Mouse (Mus musculus): ENCODE results near the gene Hs3st5.
A peak's percentile ranks its signal among the peaks of the same experiment; 100 is the strongest.
"Not testable (repeated sequence)": the region's sequence is repeated elsewhere in the genome, so short reads cannot be mapped to it uniquely, and the experiment has no call there.

The Hs3st5 gene

DNA sequence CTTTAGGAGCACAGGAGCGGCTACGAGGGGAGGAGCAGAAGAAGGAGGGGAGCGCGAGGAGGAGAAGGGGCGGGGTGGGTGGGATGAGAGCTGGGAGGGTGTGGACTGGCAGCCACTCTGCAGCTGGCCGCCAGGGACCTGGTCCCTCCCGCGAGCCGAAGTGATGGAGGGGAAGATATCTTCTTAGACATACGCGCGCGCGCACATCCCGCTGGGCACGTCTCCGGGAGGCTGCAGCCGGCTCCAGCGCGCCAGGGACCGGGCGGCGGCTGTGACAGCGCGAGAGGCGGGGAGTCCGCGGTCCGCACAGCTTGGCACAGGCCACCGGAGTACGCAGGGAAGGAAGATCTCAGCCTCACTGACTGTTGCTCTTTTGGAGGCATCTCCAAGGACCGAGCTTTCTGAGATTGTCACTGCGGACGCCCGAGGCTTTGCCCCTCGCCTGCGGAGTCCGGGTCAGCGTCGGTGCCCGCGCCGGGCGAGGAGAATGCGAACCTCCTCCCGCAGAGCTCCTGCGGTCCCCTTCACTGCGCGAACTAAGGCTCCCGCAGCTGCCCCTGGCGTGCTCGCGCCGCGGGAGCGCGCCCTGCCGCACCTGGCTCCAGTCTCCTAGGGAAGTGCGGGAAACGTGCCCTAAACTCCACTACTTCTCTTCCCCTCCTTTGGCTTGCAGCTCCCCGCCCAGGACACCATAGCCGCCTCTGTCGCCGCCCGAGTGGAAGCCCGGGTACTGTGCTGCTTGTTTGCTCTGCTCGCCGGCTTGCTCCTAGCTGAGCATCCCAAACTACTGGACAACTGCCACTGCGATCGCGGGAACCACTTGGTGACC lies at the start of gene Hs3st5:
Hs3st5 (plus strand) TSS at position 88 of the 829 bp plus-strand sequence.
- peak; percentile 12 for DNase-seq (ENCODE audit: low spot score)

DNA sequence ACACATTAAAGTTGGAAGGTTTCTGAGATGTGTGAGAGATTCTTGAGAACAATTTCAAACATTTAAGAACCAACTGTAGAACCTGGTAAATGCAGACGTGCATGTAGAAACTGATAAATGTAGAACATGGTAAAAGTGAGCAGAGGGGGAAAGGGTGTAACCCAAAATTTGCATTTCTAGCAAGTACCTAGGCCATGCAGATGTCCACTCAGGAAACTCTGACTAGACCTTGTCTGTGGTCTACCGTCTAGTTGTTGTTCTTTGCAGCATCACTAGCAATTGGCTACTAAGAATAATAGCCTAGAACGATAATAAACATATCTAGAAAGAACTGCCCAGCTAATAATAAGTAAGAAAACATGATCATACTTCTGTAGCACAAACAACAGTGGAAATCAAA lies 38.0 kb upstream of the Hs3st5 start:
- DNase-seq (ENCODE audit: low spot score) = no peak

DNA sequence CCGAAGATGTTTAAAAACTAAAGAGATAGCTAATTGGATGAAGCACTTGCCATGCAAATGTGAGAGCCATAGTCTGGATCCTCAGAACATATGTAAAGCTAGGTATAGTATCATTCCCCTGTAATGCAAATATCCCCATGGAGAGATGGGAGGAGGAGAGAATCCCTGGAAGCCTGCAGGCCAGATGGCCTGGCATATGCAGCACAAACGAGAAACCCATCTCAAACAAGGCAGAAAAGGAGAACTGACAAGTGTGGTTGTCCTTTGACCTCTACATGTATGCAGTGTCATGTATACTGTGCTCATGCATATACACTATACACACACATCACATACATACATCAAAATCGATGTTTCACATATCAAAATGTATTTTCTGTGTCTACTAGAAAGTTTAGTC lies 35.5 kb upstream of the Hs3st5 start:
- DNase-seq (ENCODE audit: low spot score) = no peak

DNA sequence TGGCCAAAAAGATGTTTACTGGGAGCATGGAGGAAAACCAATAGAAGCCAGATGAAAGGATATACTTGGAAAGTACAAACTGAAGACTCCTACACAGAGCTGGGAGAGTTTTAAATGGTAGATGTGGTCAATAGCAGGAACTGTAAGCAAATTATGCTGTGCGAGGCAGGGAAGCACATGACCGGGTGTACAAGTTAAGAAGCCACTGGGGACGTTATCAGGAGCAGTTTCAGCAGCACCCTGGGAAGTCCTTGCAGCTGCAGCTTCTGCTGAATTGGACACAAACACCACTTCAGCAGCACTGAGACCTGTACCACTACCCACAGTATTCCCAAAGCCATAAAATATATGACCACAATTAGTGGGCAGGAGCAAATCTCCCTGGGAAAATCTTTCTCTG lies 31.8 kb upstream of the Hs3st5 start:
- no peak for DNase-seq (ENCODE audit: low spot score)

DNA sequence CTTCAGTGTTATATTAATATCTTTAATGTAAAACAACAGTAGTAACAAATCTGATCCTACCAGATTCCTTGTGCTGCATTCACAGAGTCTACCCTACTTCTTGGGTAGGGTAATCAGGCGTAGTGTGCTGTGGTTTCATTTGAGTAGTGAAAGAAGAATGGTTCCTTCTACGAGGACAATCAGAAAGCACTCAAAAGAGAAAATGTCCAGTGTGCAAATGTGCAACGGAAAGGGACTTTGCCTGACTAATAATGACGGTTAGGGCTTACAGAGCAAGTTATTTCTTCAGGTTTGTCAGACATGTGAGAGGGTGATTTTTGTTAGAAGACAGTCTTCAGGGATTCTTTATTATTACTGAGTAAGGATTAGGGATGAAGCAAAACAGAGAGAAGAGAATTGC lies 29.1 kb upstream of the Hs3st5 start:
- DNase-seq (ENCODE audit: low spot score) = no peak

GRCm38 (mm10) chr10:36483362-36483761 lies 23.3 kb upstream of the Hs3st5 start:
- DNase-seq (ENCODE audit: low spot score) = no peak

GRCm38 (mm10) chr10:36484011-36484410 lies 22.6 kb upstream of the Hs3st5 start:
- DNase-seq (ENCODE audit: low spot score) = no peak

- no peak for DNase-seq (ENCODE audit: low spot score)
Observed at GRCm38 (mm10) chr10:36484728-36485300, 21.8 kb upstream of the Hs3st5 start.

DNA sequence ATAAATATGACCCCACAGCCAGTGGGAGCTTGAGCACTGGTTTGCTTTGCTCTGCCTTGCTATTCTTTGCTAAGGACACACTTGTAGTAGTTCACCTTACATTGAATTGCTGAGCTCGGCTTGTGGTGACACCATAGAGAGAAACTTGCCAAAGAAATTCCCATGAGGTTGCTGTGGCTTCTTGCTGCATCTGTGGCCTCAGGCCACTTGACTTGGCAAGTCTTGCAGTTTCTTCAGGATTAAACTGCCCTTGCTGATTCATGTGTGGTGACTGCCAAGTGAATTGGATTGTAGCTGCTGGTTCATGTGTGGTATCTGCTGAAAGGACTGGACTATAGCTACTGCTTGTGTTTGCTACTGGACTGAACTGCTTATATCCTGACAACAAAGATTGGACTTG lies 13.0 kb upstream of the Hs3st5 start:
- no peak for DNase-seq (ENCODE audit: low spot score)

GRCm38 (mm10) chr10:36499713-36500112 lies 6.9 kb upstream of the Hs3st5 start:
- no peak for DNase-seq (ENCODE audit: low spot score)

DNA sequence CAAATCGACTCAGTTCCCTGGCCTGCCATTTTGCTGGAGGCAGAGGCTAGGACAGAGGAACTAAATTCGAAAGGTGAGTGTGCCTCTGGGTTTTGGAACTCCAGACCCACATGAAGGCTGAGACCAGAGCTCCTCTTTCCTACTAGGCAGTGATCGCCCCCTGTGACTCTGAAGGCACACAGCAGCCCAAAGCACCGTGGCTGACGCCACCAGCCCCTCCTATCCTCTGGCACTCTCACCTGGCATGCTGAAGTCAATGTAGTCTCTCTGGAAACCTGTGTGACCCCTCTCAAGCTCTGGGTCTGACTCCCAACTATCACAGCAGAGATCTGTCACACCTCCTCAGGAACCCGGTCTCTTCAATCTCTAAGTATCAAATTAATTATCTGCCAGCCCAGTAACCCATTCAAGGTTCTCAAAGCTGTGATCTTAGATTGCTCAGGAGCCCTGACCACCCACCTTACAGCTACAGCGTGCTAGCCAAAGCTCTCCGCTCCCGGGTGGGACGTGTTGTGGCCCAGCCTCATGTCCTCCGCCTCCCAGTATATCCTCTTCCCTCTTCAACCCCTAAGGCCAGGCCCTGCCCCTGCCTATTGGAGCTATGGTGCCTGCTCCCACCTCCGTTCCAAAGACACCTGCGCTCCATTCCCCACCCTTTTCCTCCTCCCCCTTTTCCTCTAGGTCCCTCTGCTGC lies 434 bp upstream of the Hs3st5 start:
- no peak for DNase-seq (ENCODE audit: low spot score)

DNA sequence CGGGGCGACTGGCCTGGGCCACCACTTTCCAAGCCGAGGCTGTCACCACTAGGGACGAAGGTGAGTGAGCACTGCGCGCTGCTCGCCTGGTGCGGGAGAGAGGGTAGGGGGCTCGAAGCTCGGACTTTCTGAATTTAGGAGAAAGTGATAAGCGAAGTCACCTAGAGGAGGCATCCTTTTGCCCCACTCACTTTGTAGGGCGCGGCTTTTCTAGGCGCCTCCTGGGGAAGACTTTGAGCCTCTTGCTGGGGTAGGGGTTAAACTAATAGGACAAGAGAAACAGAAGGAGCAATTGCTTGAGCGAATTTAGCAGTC lies 899 bp downstream of the Hs3st5 start:
- DNase-seq (ENCODE audit: low spot score) = no peak

DNA sequence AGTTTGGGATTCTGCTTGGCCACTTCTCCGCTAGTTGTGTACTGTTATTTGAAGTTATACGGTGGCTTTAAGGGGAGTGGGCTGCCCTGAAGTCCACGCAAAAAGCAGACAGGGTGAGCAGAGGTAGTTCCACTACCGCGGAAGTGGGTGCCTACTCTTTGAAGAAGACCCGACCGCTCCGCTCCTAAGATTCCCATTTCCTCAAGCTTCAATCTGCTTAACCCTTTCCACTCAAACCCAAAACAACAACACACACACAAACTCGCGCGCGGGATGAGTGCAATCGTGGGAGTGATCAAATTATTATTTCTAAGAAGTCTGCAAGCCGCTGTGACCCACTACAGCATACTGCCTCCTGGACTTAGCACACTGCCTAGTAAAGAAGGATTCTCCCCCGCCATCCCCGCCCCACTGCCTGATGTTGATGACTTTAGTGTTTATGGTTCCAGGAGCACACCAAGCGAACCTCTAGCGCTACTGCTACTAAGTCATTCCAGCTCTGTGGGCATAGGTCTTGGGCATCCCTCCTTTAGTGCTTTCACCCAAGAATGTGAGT lies 1.5 kb downstream of the Hs3st5 start:
- no peak for DNase-seq (ENCODE audit: low spot score)

- no peak for DNase-seq (ENCODE audit: low spot score)
Observed at GRCm38 (mm10) chr10:36509477-36509876, 2.9 kb downstream of the Hs3st5 start.

GRCm38 (mm10) chr10:36523881-36524280 lies 17.3 kb downstream of the Hs3st5 start:
- no peak for DNase-seq (ENCODE audit: low spot score)

DNA sequence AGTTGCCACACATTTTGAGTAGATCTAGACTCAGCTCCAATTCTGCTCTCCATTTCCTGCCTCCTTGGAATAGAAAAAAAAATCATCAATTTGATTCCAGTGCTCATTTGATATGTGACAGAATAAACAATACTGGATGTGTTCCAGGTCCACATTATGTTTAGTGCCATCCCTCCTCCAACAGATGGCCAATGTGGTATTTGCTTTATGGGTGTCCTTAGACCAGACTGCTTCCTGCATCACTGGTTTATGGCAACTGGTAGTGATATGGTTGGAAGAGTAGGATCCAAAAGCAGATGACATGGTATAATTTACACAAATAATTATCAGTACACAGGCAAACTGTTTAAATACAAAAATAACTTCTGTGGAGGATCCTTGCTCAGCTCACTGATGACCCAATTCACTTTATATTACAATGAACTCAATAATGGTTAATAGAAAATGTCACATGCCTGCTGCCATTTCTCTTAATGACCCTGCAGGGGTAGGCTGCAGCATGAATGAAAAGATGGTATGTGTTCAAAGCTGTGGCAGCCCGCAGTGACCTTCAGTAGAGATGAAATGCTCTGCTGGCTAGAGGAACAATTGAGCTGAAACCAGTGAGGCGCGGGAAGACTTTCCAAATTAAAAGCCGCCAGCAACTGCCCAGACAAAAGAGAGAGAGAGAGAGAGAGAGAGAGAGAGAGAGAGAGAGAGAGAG lies 27.2 kb downstream of the Hs3st5 start:
- DNase-seq (ENCODE audit: low spot score) = no peak

DNA sequence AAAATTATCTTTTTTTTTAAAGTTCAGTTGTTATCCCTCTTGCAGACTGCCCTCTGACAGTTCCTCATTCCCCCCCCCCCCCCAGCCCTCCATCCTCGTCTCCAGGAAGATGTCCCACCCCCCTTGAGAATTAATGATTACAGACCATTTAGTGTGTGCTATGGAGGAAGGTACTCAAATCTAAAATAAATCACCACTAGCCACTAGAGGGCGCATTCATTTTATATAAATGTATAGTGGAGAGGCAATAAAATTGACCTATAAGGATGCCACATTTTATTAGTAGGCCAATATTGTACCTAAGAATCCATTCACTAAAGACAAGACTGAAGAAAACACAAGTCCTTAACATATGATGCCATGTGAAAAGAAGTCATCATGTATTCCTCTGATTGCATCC lies 40.0 kb downstream of the Hs3st5 start:
- DNase-seq (ENCODE audit: low spot score) = no peak

- not testable (repeated sequence) for DNase-seq (ENCODE audit: low spot score)
Observed at GRCm38 (mm10) chr10:36547713-36548112, 41.1 kb downstream of the Hs3st5 start.

GRCm38 (mm10) chr10:36554057-36554456 lies 47.4 kb downstream of the Hs3st5 start:
- no peak for DNase-seq (ENCODE audit: low spot score)

- no peak for DNase-seq (ENCODE audit: low spot score)
Observed at GRCm38 (mm10) chr10:36554941-36555888, 48.6 kb downstream of the Hs3st5 start.

DNA sequence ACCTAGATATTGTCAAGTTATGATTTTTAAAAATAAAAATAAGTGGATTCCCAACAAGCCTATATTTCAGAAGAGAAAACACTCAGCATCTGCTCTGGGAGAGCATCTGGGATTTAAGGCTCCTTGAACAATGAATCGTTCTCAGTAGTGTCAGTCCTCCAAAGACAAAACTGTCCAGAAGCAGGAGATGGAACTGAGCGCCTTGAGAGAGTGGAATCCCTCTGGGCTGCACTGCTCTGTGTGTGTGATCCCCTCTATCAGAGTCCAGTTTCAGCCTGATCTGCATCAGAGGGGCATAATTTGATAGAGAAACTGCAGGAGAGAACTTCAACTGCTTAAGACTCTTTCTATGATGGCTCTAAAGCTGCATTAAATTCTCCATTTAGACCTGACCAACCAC lies 49.5 kb downstream of the Hs3st5 start:
- no peak for DNase-seq (ENCODE audit: low spot score)

Data from testis, postnatal 14 days (tissue).